Mouse (Mus musculus) megakaryocyte, embryonic 14.5 days (primary cell): ENCODE results near the gene Ccdc174.

ENCODE experiments used
- FLI1 ChIP-seq: IDR thresholded peaks from 2 replicates; pipeline ENCODE4 v1.6.1; 2012; ENCODE audit warnings: low read length, inconsistent platforms, mixed read lengths
- GATA1 ChIP-seq: IDR thresholded peaks from 3 replicates; pipeline ENCODE4 v1.6.1; 2012; ENCODE audit warnings: mixed read lengths, low read length, inconsistent platforms, borderline replicate concordance

DNA sequence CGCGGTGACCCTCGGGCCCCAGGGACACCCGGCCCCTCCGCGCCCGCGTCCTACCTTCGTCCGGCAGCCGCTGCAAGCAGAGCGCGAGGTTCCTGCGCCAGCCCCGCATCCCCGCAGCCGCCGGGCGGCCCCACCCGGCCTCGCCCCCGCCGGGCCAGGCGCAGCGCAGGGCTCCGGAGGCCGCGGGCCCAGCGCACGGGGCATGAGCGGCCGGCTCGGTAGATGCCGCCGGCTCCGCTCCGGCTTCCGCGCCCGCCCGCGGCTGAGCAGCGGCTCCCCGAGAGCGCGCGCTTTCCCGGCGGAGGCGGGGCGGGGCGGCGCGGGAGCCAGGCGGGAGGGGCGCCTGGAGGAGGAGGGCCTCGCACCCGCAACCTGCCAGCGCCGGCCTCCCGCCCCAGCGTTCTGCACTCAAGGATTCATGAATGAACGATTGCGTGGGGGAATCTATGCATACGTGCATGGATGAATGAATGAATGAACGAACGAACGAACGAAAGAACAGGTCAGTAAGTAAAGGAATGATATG lies 34.2 kb upstream of the Ccdc174 start:
- TF ChIP-seq GATA1 (no peak), FLI1 (no peak)
